Mouse (Mus musculus): ENCODE measurements around the gene Fkrp.

Gene Fkrp

GRCm38 (mm10) chr7:16794886-16795285, 21.6 kb downstream of the Fkrp start:
- no peak for DNase-seq (ENCODE audit: extremely low read depth, low read depth, low spot score)

DNA sequence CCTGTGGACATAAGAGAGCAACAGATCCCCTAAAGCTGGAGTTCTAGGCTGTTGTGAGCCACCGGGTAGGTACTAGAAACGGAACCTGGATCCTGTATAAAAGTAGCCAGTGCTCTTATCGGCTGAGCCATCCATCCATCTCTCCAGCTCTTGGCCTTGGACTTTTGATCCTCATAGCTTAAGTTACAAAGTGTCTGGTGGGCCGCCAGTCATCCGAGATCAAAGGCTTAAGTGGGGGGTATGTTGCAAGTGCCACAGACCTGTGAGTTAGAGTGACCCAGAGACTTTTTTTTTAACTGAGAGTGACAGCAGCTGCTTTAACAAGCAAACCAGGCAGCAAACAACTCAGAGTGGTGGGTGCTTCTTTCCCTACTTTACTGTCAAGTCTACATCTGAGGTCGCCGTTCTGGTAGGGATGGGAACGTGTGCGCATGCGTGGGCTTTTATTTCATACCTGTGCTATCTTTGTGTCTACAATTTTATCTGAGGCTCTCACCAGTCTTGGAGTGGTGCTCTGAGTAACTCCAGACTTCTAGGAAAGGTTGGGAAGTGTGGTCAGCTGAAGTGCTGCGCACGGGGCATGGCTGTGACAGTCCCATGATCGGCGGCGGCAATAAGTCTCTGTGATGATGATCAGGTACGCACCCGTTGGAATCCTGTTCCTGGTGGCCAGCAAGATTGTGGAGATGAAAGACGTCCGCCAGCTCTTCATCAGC, 23.4 kb downstream of the Fkrp start:
- DNase-seq (ENCODE audit: extremely low read depth, low read depth, low spot score) = no peak

GRCm38 (mm10) chr7:16792316-16792715, 24.2 kb downstream of the Fkrp start:
- DNase-seq (ENCODE audit: extremely low read depth, low read depth, low spot score) = peak; percentile 47

DNA sequence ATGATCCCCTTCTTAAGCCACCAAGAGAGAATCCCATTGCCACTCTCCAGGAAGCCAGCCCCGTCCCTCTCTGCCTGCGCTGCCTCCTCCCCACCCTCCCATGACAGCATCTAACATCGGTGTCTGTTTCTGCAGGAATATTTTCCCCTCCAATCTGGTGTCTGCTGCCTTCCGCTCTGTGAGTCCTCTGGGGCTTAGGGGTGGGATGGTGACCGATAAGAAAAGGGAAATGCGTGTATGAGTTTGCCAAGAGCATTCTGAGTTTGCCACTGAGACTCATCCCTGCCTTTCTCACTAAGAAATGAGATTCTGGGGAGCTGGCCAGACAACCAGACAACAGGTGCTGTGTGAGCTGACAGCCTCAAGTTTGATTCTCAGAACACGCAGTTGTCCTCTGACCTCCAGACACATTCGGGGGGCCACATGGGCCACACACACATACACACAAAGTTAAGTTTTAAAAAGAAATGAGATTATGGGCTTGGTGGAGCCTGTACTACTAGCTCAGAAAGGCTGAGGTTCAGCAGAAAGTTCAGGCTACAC, 30.9 kb downstream of the Fkrp start:
- no peak for DNase-seq (ENCODE audit: extremely low read depth, low read depth, low spot score)

DNA sequence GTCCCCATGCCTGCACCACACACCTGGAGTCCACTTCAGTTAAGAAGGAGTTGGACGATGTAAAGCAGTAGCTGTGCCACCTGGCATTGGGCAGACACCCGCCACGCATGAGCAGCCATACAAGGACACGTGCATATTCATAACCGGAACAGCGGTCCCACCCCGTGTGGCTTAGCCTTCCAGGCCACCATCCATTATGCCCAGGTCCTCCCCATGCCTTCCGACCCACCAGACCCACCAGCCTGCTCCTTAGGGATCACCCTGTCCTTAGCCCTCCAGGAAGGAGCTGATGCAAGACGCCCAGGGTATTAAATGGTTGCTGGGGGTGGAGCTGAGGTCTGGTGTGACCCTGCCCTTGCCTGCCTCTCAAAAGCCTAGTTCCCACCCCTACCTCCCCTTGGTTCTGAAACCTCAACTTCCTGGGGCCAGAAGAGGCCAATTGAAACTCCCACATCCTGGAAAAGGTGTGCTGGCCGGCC, 32.0 kb downstream of the Fkrp start:
- no peak for DNase-seq (ENCODE audit: extremely low read depth, low read depth, low spot score)

- DNase-seq (ENCODE audit: extremely low read depth, low read depth, low spot score) = no peak
These were observed 32.6 kb downstream of the Fkrp start for GRCm38 (mm10) chr7:16783758-16784415.

DNA sequence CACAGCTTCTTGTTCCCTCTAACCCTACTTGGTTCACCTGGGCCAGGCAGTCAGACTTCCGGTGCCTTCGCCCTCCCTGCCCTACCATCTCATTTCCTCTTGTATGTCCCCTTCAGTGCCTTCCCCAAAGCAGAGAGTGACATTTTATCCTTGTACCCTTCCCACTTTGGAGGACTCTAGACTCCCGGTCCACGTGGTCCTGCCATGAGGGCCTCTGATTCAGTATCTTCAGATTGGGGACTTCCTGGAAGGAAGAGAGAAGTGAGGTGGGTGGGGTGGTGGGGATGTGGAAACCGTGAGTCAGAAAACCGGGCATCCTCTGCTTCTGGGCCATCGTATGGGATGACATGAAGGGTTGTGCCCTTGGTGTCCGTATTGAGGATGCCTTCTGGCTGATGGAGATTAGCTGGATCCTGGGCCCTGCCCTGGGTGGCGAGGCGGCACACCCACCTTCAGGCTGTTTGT, 33.3 kb downstream of the Fkrp start:
- no peak for DNase-seq (ENCODE audit: extremely low read depth, low read depth, low spot score)

DNA sequence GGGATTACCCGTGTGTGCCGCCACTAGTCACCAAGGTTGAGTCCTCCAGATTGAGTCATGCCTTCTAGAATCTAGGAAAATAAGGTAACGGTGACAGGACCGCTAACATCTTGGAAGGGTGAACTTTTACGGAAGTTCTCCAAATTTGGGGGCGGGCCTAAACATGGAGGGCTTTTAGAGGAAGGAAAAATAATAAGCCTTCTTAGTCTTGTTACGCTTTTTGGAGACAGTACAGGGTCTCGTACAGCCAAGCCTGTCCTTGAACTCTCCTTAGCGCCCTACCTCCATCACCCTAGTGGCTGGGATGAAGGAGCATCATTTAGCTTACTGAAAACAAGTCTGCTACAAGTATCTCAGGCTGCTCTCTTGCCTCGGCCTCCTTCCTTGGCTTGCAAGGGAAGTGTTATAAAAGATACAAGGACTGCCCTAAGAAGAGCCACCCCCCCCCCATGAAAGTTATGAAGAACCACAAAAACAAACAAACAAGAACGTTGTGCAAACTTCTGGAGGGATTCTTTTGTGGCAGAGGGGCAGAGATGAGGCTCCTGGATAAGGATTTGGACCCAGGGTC, 33.9 kb downstream of the Fkrp start:
- DNase-seq (ENCODE audit: extremely low read depth, low read depth, low spot score) = no peak

DNA sequence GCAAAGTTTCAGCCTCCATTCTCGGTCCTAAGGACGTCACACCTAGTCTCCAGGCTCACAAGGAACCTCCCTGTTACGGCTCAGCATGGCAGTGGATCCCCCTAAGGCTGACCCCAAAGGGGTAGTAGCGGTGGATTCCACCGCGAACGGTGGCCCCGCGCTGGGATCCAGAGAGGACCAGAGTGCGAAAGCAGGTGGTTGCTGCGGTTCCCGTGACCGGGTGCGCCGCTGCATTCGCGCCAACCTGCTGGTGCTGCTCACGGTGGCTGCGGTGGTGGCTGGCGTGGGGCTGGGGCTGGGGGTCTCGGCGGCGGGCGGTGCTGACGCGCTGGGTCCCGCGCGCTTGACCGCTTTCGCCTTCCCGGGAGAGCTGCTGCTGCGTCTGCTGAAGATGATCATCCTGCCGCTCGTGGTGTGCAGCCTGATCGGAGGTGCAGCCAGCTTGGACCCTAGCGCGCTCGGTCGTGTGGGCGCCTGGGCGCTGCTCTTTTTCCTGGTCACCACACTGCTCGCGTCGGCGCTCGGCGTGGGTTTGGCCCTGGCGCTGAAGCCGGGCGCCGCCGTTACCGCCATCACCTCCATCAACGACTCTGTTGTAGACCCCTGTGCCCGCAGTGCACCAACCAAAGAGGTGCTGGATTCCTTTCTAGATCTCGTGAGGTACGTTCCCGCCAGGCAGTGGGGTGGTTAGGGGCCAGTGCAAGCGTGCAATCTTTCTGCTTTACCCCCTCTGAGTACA, 34.5 kb downstream of the Fkrp start:
- DNase-seq (ENCODE audit: extremely low read depth, low read depth, low spot score) = no peak

DNA sequence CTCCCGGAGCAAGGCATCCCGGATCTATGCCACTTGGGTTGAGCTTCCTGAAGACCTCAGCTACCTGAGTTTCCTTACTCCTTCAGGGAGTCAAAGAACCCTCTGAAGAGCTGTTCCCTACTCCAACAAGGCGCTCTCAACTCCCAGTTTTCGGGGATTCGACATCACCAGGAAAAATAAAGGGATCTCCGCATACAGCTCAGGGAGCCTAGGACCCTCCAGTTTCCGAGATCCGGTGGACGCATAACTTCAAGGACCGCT, 35.0 kb downstream of the Fkrp start:
- no peak for DNase-seq (ENCODE audit: extremely low read depth, low read depth, low spot score)

DNA sequence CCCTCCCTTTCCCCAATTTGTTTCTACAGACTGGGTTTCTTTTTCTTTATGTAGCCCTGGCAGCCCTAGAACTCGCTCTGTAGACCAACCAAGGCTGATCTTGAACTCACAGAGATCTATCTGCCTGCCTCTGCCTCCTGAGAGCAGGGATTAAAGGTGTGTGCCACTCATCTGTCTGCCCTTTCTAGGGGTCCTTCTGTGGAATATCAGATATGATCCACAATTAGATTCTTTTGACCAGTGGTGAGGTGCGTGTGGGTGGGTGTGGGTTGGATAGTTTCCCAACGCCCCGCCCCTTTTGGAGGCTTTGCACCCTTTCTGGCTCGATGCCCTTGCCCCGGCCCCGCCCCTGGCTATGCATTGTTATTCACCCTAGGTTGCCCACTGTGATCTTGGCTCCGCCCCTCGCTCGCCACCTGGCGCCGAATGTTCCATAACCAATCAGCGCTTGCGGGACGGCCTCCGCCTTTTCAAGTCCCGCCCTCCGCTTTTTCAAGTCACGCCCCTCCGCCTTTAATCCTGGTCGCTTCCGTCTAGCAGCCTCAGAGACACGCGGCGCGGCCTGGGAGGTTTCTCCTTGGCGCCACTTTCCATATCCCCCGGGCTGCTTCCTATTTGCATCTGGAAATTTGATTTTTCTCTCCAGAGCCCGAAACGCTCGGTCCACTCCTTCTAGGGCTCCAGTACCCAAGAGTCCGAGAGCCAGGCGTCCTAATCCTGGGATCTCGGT, 35.5 kb downstream of the Fkrp start, which contains the start of gene Slc1a5:
TSS of gene Slc1a5 (plus strand) at position 516 of the 730 bp plus-strand sequence.
- no peak for DNase-seq (ENCODE audit: extremely low read depth, low read depth, low spot score)

GRCm38 (mm10) chr7:16780076-16780475, 36.5 kb downstream of the Fkrp start:
- no peak for DNase-seq (ENCODE audit: extremely low read depth, low read depth, low spot score)

- no peak for DNase-seq (ENCODE audit: extremely low read depth, low read depth, low spot score)
These were observed 40.6 kb downstream of the Fkrp start for GRCm38 (mm10) chr7:16775888-16776287.

GRCm38 (mm10) chr7:16766443-16766842, 50.1 kb downstream of the Fkrp start:
- DNase-seq (ENCODE audit: extremely low read depth, low read depth, low spot score) = no peak

DNA sequence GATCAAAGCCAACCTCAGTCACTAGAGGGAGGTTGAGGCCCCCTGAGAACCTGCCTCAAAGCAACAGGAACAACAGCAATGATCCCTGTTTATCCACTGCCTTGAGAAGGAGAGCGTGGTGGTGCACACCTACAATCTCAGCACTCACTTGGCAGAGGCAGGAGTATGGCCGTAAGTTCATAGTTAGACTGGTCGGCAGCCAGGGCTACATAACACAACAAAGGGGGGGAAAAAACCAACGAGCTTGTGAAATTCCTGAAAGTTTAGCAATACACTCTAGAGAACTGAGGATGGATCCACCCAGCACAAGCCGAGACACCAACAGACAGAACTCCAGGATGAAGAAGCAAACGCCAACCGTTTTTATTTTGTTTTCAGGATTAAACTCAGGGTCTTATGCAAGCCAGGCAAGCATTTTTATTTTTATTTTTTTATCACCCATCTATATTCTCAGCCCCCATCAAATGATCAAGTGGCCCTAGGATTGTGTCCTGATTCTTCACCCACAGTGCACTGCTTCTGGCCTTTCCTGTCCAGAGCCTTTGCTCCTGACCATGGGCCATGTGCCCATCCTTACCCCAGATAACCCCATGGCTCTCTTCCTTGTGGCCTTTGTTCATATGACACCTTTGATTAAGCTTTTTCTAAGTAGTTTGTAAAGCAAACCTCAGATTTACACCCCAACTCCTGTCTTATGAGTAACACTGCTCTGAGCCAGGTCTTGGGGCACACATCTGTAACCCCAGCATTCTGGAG, 52.9 kb downstream of the Fkrp start:
- no peak for DNase-seq (ENCODE audit: extremely low read depth, low read depth, low spot score)

GRCm38 (mm10) chr7:16761630-16762029, 54.9 kb downstream of the Fkrp start:
- no peak for DNase-seq (ENCODE audit: extremely low read depth, low read depth, low spot score)

DNA sequence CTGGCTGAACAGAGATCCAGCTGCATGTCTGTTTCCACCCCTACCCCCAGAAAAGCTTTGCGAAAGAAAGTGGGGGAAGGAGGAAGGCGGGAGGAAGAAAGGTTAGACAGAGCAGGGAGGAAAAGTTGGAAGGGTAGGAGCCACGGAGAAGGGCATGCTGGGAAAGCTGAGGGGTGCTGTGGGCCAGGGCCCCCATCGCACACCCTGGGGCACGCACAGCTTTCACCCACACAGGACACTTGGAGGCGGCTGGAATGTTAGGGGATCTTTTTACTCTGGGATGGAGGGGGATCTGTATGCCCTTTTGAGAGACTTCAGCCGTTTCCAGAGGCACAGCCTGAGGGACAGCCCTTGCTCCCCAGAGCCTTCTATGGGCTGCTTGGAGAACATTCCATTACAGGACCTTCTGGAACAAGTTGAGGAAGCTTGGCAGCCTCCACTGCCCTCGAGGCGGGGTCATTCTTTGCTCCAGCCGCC, 55.5 kb downstream of the Fkrp start:
- DNase-seq (ENCODE audit: extremely low read depth, low read depth, low spot score) = no peak

GRCm38 (mm10) chr7:16760292-16760691, 56.2 kb downstream of the Fkrp start:
- no peak for DNase-seq (ENCODE audit: extremely low read depth, low read depth, low spot score)
